Mouse (Mus musculus): ENCODE measurements around the gene Ddx20. TPM values are rescaled to one million over a fixed set of nuclear protein-coding genes. Genes with fewer than 3 reads are reported as not detected.

Ddx20 gene
- polyA plus RNA-seq, 1 experiment: 100 TPM

DNA sequence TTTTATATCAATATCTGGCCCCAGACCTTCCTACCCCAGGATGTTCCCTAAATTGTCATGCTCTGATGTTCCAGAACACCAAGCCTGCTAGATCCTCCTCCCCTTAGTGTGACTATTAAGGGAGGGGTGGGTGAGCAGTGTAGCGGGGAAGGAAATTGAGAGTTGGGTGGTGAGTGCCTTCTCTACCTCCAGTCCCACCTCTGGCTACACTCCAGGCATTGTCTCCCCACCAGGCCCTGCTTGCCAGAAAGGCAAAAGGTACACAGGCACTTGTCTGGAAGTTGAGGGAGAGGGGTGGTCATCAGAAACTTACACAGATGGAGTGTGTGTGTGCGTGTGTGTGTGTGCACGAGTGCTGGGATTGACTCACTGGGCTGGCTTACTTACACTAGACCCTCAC, 35.1 kb upstream of the Ddx20 start:
- Histone ChIP-seq H3K4me3 (ENCODE audit: control insufficient read depth, low read depth, low read length) (no peak overlapping the region), H3K27ac (ENCODE audit: control insufficient read depth, insufficient read depth, low read depth, low read length) (no peak overlapping the region), H3K36me3 (ENCODE audit: control insufficient read depth, insufficient read depth, low read length) (no peaks in the 10 kb centered on the region), H3K27me3 (ENCODE audit: control insufficient read depth, insufficient read depth, low read length) (no peaks in the 10 kb centered on the region), H3K4me1 (ENCODE audit: control insufficient read depth, insufficient read depth, low read length) (no peaks in the 10 kb centered on the region)
- no peak for TF ChIP-seq POLR2A (IDR thresholded peaks at IDR 0.05; ENCODE audit: control insufficient read depth, low read depth, low read length)
- no peak for TF ChIP-seq CTCF (IDR thresholded peaks at IDR 0.05; ENCODE audit: control insufficient read depth, insufficient read depth, insufficient replicate concordance, low read depth, low read length)

DNA sequence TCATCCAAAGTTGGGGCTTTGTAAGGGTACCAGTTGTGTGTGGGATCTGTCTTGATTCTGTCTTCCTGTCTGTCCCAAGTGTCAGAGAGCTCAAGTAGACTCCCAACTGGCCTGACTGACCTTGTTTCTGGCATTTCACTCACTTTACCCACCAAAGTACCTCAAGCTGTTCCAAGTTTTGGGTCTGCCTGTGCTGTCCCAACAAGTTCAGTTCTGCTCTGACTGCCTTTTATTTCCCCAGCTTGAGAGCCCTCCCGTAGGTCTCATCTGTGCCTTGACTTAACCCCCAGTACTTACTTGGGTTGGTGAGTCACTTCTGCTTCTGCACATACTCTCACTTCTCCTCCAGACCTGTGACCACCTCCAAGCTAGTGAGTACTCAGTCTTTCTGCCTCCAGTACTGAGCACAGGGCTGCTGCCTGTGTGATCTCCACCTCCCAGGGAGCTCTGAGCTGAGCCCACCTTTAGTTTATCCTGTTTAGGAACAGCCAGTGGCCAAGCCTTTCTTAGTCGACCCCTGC, 34.4 kb upstream of the Ddx20 start:
- no peak overlapping the region for H3K27ac ChIP-seq (ENCODE audit: control insufficient read depth, insufficient read depth, low read depth, low read length)
- H3K4me1 ChIP-seq (ENCODE audit: control insufficient read depth, insufficient read depth, low read length): no peaks in the 10 kb centered on the region; the same call in 1 of the 2 replicates
- TF ChIP-seq CTCF (IDR thresholded peaks at IDR 0.05; ENCODE audit: control insufficient read depth, insufficient read depth, insufficient replicate concordance, low read depth, low read length): no peak
- TF ChIP-seq POLR2A (IDR thresholded peaks at IDR 0.05; ENCODE audit: control insufficient read depth, low read depth, low read length): no peak
- H3K27me3 ChIP-seq (ENCODE audit: control insufficient read depth, insufficient read depth, low read length): no peaks in the 10 kb centered on the region
- H3K4me3 ChIP-seq (ENCODE audit: control insufficient read depth, low read depth, low read length): no peak overlapping the region
- H3K36me3 ChIP-seq (ENCODE audit: control insufficient read depth, insufficient read depth, low read length): no peaks in the 10 kb centered on the region

DNA sequence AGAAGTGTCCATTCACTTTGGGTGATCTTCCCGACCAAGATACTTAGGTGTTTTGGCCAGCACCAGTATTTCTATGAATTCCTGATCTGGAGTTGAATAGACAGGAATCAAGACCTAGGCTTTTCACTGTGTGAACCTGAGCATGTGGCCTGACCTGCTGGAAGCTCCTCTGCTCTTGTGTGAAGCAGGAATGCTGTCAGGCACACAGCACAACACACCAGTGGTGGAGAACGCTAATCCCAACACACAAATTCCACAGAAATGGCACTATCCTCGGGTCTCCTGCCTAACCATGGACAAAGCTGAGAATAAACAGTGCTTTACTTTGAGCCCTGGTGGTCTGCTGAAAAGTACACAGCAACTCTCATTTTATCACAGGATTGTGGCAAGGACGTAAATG, 33.1 kb upstream of the Ddx20 start:
- TF ChIP-seq POLR2A (IDR thresholded peaks at IDR 0.05; ENCODE audit: control insufficient read depth, low read depth, low read length): no peak
- TF ChIP-seq CTCF (IDR thresholded peaks at IDR 0.05; ENCODE audit: control insufficient read depth, insufficient read depth, insufficient replicate concordance, low read depth, low read length): no peak
- Histone ChIP-seq H3K27ac (ENCODE audit: control insufficient read depth, insufficient read depth, low read depth, low read length) (no peak overlapping the region), H3K36me3 (ENCODE audit: control insufficient read depth, insufficient read depth, low read length) (no peaks in the 10 kb centered on the region)

DNA sequence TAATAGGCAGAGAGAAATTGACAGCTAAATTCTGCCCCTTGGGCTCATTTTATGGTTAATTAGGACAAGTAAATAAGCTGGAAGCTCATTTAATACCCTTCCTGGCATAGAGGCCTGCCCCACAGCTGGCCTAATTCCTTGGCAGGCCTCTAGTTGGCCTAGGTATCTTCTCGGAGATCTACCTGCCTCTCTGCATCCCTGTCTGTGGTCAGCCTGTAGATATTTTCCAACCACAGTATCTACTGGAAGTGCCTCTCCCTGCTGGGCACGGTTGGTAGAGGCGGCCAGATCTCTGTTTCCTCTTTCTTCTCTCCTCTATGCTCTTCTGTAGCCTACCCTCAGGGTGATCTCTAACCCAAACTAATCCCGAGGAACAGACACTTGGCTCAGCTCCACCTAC, 32.6 kb upstream of the Ddx20 start:
- H3K27me3 ChIP-seq (ENCODE audit: control insufficient read depth, insufficient read depth, low read length): no peaks in the 10 kb centered on the region
- H3K4me1 ChIP-seq (ENCODE audit: control insufficient read depth, insufficient read depth, low read length): no peaks in the 10 kb centered on the region; the same call in 1 of the 2 replicates
- H3K4me3 ChIP-seq (ENCODE audit: control insufficient read depth, low read depth, low read length): no peak overlapping the region
- H3K27ac ChIP-seq (ENCODE audit: control insufficient read depth, insufficient read depth, low read depth, low read length): no peak overlapping the region
- no peak for TF ChIP-seq POLR2A (IDR thresholded peaks at IDR 0.05; ENCODE audit: control insufficient read depth, low read depth, low read length)
- no peak for TF ChIP-seq CTCF (IDR thresholded peaks at IDR 0.05; ENCODE audit: control insufficient read depth, insufficient read depth, insufficient replicate concordance, low read depth, low read length)
- H3K36me3 ChIP-seq (ENCODE audit: control insufficient read depth, insufficient read depth, low read length): no peaks in the 10 kb centered on the region

More for the DNA sequence above, 33.1 kb upstream of the Ddx20 start:
- H3K4me1 ChIP-seq (ENCODE audit: control insufficient read depth, insufficient read depth, low read length): no peaks in the 10 kb centered on the region; the same call in 1 of the 2 replicates
- no peak overlapping the region for H3K4me3 ChIP-seq (ENCODE audit: control insufficient read depth, low read depth, low read length)
- no peaks in the 10 kb centered on the region for H3K27me3 ChIP-seq (ENCODE audit: control insufficient read depth, insufficient read depth, low read length)

DNA sequence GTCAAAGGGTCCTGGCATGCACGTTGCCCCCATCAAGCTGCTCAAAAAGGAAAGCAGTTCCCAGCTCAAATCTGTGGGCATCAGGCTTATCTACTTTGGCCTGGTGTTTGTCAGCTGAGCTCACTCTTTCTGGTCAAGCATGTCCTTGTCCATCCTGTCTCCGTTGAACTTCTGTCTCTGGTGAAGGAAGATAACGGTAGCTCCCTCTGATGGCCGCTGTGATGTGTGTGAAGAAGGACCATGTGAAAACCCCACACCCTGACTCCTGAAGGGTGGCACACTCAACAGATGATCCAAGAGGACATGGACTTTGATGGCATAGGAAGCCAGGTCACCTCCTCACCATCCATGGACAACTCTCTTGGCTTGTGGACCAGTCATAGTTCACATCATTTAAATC, 31.4 kb upstream of the Ddx20 start:
- no peaks in the 10 kb centered on the region; the same call in 1 of the 2 replicates for H3K4me1 ChIP-seq (ENCODE audit: control insufficient read depth, insufficient read depth, low read length)
- TF ChIP-seq POLR2A (IDR thresholded peaks at IDR 0.05; ENCODE audit: control insufficient read depth, low read depth, low read length) (no peak), CTCF (IDR thresholded peaks at IDR 0.05; ENCODE audit: control insufficient read depth, insufficient read depth, insufficient replicate concordance, low read depth, low read length) (no peak)
- no peak overlapping the region for H3K27ac ChIP-seq (ENCODE audit: control insufficient read depth, insufficient read depth, low read depth, low read length)

DNA sequence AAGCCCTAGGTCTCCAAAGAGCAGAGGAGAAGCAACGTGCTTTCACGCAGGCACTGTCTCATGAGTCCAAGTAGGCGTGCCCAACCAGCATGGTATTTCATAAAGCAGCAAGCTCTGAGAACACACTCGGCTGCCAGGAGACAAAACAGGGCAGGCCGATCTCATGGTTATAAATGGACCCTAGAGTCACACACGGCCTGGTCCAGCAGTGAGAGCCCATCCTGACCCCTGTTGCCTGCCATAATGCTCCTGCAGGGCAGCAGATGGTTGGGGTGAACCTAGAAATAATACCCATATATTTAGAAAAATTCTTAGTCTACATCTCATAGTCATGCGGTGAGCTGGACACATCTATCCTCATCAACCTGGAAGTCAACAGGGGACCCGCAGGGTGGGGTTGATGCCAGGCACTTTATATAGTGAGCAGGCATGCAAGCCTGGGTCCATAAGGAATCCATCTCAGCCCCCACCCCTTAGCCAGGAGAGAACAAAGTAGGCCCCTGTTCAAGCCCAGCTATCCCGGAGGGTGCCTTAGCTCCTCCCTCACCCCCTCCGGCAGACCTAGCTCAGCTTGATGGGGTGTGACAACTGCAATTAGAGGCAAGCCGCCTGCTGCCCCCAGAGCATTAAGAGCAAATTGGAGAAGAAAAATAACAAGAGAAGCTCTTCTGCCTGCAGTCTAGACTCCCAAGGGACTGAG, 30.6 kb upstream of the Ddx20 start:
- no peak overlapping the region for H3K27ac ChIP-seq (ENCODE audit: control insufficient read depth, insufficient read depth, low read depth, low read length)
- H3K36me3 ChIP-seq (ENCODE audit: control insufficient read depth, insufficient read depth, low read length): no peaks in the 10 kb centered on the region
- H3K4me3 ChIP-seq (ENCODE audit: control insufficient read depth, low read depth, low read length): no peak overlapping the region
- no peaks in the 10 kb centered on the region for H3K27me3 ChIP-seq (ENCODE audit: control insufficient read depth, insufficient read depth, low read length)
- H3K4me1 ChIP-seq (ENCODE audit: control insufficient read depth, insufficient read depth, low read length): no peaks in the 10 kb centered on the region; the same call in 1 of the 2 replicates
- no peak for TF ChIP-seq POLR2A (IDR thresholded peaks at IDR 0.05; ENCODE audit: control insufficient read depth, low read depth, low read length)
- TF ChIP-seq CTCF (IDR thresholded peaks at IDR 0.05; ENCODE audit: control insufficient read depth, insufficient read depth, insufficient replicate concordance, low read depth, low read length): no peak

More for the DNA sequence above, 31.4 kb upstream of the Ddx20 start:
- H3K36me3 ChIP-seq (ENCODE audit: control insufficient read depth, insufficient read depth, low read length): no peaks in the 10 kb centered on the region
- H3K4me3 ChIP-seq (ENCODE audit: control insufficient read depth, low read depth, low read length): no peak overlapping the region
- H3K27me3 ChIP-seq (ENCODE audit: control insufficient read depth, insufficient read depth, low read length): no peaks in the 10 kb centered on the region

DNA sequence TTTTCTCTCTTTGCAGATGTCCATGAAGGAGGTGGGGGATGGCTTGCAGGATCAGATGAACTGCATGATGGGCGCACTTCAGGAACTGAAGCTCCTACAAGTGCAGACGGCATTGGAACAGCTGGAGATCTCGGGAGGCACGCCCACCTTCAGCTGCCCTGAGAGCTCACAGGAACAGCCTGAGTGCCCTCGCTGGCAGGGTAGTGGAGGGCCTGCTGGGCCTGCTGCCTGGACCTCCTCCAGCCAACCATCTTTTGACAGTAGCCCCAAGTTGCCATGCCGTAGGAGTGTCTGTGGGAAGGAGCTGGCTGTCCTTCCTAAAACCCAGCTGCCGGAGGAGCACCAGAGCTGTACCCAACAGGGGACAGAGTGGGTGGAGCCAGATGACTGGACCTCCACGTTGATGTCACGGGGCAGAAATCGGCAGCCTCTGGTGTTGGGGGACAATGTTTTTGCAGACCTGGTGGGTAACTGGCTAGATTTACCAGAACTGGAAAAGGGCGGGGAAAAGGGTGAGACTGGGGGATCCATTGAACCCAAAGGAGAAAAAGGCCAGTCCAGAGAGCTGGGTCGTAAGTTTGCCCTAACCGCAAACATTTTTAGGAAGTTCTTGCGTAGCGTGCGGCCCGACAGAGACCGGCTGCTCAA, 29.1 kb upstream of the Ddx20 start:
- Histone ChIP-seq H3K27me3 (ENCODE audit: control insufficient read depth, insufficient read depth, low read length) (no peaks in the 10 kb centered on the region), H3K27ac (ENCODE audit: control insufficient read depth, insufficient read depth, low read depth, low read length) (no peak overlapping the region), H3K4me1 (ENCODE audit: control insufficient read depth, insufficient read depth, low read length) (no peaks in the 10 kb centered on the region; the same call in 1 of the 2 replicates), H3K36me3 (ENCODE audit: control insufficient read depth, insufficient read depth, low read length) (no peaks in the 10 kb centered on the region), H3K4me3 (ENCODE audit: control insufficient read depth, low read depth, low read length) (no peak overlapping the region)
- TF ChIP-seq CTCF (IDR thresholded peaks at IDR 0.05; ENCODE audit: control insufficient read depth, insufficient read depth, insufficient replicate concordance, low read depth, low read length): no peak
- TF ChIP-seq POLR2A (IDR thresholded peaks at IDR 0.05; ENCODE audit: control insufficient read depth, low read depth, low read length): no peak
